Mouse (Mus musculus) kidney, adult 18-20 months (tissue): ENCODE results near the gene Mab21l3.

Experiments
- DNase-seq: peaks from one replicate; pipeline ENCODE4 v3.0.0; 2021

The Mab21l3 gene

DNA sequence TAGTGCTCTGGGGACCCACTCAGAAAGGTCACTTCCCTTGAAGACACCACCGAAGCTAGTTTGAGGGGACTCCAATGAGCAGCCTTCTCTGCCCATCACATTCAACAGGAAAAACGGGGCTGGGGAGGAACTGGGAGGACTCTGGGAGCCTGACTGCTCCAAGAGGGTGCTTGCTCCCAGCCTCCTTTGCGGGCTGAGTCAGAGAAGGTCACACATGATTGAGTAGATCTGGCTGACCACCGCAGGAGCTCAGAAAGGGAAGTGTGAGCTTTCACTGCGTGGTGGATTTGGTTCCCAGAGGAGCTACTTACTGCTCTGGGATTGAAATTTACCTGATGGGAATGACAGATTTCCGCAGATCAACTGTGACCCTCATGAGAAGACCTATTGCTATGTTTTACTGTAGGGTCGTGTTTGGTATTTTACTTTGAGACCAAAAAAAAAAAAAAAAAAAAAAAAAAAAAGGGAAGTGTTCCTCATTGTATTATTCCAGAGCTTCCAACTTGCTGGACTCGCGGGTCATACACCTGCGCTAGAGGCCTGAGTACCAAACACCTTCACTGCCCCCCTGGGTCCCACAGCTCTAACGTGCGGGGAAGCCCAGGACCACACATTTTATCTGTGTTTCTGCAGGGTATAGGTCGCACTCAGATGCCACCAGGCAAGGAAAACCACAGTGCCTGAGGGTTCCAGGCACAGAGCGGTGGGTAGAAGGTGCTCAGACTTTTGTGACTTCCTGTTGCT, 48.7 kb downstream of the Mab21l3 start:
- peak; percentile 42 for DNase-seq

DNA sequence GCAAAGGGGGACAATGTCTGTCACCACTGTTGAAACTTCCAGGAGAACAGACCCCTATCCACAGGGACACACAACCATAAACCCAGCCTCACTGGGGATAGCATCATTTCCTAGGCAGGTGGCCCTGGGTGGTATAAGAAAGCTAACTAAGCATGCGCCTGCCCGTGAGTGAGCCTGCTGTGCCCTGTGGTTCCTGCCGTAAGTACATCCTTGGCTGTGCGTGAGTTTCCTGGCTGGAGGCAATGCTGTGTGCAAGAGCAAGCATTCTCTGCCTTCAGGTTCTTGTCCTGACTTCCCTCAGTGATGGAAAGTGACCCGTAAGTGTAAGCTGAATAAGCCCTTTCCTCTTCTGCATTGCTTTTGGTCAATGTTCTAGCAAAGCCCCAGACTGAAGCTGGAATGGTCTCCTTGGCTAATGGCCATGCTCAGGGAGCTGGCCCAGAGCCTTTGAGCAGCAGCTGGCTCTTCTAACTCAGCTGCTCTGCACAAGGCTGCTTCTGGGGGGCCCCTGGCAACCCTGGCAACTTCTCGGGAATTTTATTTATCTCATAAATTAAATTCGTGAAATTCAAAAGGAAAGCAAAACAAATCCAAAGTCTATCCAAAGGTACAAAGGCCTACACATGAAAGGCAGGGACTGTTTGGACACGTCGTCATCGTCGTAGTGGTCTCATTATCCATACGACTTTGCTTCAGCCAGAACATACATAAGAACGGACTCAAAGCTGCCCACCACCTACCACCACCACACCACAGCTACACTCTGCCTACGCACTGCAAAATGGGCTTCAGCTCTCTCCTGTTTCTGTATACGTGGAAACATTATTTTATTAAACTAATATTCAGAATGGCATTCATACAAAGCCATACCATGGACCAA, 50.7 kb downstream of the Mab21l3 start:
- peak; percentile 25 for DNase-seq

DNA sequence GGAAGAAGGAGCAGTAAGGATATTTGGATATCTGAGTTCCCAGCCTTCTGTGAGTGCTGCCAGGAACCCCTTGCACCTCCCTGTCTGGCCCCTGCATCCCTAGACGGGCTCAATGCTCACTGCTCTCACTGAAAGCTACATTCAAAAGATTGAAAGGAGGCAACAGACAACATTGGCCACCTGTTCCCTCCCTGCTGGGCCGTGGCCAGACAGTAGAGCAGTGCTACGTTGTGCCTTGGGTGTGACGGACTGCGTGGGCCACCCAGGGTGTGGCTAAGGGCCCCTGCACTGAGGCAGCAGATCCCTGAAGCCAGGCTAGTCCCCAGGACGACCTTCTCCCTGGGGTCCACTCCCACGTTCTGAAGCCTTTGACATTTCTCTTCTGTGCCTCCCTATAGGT, 52.5 kb downstream of the Mab21l3 start:
- no peak for DNase-seq

DNA sequence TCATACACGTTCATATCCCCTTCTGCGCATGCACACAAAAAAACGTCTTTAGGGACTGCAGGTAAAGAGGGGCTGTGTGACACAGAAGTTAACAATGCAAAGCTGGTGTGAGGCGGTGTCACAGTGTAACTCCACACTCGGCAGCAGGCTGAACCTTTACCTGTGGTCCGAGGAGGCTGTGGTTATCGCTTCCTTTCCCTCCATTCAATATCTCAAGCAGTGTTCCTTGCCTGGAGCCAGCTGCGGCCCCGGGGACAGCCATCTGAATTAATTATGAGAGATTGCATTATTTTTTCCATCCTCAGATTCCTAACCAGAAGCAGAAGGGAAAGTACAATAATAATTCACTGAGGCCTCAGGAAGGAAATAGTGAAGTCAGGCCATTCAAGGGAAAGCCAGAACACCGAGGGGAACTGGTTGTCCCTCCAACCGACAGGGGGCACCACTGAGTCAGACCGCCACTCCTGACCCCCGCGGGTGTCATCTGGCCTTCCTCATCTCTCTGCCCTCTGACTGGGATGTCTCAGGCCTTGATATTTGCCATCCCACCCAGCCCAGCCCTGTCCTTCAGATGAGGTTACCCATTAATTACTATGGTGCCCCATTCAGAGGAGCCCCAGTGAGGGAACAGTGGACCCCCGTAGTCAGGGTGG, 53.2 kb downstream of the Mab21l3 start:
- no peak for DNase-seq

DNA sequence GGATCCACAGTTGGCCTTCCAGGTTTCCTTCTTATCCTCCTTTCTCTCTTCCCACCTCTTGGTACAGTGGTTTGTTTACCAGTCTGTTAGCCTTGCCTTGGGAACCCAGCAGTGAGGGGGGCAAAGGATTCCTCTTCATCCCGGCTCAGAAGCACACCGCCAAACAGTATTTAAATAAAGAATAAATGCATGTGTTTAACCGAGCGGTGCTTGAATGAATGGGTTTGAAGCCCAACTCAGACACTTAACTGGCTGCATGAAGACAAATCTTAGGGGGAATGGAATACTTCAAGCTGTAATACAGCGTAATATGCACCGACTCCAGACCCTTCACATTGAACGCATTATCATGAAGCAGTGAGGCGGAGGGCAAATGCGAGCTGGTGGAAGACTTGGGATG, 54.1 kb downstream of the Mab21l3 start:
- DNase-seq: no peak

DNA sequence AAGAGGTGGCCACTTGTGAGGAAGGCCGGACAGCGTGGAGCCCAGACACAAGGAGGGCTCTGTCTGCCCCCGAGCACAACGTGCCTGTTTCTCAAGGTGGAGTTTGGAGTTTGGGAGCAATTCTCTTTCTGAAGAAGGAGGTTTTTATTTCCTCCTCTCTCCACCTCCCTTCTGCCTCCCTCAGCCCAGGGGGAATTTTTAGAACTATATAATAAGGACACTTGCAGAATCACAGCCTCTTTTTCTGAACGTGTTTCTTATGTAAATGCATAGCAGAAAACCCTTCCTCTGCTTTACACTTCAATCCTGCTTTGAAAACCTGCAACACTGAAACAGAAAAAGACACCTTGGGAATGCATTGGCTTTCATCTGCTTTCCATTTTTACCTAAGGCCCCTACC, 54.7 kb downstream of the Mab21l3 start:
- DNase-seq: no peak

DNA sequence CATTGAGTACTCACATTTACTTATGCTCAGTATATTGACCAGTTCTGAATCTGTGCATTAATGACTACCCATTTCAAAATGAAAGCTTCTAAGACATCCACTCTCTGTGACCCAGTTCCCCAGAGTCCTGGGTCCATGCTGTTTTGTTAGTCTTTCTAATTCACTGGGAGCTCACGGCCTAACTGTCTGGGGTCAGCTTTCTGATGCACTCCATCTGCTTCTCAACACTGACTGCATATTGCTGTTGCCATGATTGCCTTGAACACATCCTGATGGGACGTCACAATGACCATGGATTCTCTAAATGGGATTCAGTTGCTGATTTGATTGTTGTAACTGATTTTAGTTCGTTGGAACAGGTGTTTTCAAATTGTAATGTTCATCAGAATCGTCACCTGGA, 56.6 kb downstream of the Mab21l3 start:
- no peak for DNase-seq

DNA sequence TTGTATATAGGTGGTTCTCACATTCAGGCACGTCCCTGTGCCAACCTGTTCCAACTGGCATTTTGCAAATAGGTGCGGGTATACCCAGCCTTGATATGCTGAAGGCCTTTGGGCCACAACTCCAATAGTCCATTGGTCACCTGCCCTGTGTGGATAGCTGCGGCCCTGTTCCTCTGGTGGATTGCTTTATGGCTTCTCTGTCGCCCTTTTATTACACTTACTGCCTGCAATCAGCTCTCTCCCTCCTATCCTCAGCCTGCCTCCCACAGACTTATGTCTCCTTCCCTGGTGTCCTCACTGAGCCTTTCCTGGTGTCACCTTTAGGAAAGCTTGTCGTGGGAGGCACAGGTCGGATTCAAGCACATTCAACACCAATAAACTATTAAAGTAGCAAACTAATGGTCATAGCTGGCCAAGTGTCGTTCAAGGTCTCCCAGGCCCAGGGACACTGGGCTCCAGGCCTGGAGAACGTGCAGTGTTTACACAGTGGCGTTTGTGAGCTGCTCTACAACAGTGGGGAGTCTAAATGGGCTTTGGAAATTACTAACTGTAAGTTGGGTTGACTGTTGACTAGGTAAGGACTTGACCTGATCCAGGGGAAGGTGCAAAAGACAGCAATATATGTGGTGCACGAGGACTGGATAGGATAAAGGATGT, 63.9 kb downstream of the Mab21l3 start:
- DNase-seq: peak; percentile 23

DNA sequence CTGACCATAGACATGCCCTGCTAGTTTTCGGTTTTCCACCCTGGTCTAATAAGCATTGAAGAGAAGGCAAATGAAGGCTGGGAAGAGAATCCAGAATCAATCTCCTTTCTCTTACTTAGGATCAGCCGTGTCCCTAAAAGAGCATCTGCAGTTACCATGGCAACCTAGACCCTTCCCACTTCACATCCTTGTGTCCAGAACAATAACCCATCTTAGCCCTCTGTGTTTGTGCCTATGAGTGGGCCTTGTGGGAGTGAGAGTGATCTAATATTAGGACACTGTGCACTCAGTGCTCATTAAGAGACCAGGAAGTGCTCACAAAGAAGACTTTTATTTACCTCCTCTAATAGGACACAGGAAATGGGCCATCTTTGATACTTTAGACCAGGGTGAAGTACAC, 65.0 kb downstream of the Mab21l3 start:
- DNase-seq: no peak

DNA sequence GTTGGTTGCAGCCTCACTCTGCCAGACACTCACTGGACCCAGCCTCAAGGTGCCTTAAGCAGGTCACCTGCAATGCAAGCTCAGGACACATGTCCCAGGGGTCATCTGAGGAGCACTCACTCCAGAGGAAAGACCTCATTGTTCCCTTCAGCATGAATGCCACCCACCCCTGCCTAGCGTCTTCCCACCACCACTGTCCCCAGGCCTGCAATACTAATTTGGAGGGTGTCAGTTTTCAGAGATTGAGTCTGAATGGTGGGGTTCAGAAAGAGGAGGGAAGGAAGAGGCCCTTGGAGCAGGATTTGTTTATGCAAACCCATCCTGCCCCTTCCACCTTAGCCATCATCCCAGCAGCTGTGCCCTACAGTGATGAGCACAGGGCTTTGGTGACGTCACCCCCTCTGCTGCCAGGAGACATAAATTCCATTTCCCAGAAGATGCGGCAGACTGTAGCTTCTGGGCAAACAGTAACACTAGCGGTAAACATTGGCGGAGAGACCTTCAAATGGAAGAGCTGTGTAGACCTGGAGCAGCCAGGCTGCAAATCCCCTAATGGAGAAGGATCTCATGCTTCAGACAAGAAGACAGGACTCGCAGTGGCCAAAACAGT, 67.8 kb downstream of the Mab21l3 start:
- DNase-seq: no peak

DNA sequence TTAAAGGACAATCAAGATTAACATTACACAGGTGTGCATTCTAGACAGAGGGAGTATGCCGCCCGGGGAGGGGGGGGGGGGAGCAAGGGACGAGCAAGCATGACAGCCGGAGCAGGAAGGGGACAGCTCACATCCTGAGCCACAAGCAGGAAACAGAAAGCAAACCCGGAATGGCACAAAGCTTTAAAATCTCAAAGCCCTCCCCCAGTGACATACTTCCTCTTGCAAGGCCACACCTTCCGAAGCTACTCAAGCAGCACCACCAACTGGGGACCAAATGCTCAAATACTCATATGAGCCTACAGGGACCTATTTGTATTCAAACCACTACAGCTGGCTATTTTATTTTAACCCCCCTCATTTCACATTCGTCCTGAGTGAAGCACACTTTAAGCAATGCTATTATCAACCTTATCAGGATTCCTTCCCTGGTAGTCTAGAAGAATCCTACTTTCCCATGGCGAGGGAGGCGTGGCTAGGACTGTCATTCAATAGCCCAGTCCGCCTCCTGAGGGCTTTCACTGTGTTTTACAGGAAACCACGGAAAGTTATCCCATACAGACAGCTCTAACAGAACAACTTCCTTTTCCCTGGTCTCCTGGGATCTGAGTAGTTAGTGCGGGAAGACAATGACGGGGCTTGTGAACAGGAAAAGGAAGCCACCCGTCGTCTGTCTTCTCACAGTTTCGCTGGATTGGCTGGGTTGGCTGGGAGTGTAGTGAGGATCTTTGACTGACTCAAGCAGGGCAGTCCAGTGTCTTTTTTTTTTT, 69.7 kb downstream of the Mab21l3 start:
- peak; percentile 25 for DNase-seq

DNA sequence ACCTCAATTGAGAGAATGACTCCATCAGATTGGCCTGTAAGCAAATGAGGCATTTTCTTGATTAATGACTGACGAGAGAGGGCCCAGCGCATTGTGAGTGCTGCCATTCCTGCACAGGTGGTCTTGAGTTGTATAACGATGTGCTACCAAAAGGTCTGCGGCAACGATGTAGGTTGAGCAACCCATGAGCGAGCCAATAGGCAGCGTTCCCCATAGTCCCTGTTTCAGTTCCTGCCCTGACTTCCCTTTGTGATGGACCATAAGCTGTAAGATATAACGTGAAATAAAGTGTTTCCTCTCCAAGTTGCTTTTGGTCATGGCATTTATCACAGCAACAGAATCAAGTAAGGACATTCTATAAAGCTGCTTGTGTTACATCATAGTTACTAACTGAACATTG, 73.0 kb downstream of the Mab21l3 start:
- no peak for DNase-seq

DNA sequence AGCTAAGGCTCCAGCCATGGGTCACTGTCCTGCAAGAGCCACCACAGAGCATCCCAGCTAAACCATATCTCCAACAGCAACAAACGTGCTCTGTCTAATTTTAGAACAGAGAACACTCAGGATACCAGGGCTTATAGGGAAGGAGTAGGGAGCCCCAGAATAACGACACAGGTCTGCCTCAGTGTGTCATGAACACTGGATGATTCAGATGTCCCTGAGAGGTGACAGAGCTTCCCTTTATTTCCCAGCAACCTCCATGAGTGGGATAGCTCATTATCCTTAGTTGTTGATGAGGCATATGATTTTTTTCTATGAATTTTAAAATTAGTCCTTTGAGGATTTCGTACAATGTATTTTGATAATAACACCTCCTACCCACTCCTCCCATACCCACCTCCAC, 78.2 kb downstream of the Mab21l3 start:
- DNase-seq: no peak

DNA sequence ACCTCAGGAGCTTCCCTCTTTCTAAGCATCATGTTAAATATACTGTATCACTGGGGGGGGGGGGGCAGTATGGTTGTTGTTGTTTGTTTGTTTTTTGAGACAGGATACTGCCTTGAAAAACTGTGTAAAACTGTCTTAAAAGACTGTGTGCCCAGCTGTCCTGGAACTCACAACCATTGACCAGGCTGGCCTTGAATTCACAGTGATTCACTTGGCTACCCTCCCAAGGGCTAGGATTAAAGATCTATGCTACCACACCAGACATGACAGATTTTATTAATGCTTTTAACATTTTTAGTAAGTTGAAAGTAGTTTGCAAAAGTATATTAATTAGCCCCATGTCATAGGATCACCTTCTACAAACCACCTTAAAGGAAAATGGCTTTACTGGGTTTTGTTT, 85.2 kb downstream of the Mab21l3 start:
- no peak for DNase-seq
